12 mouse cellular contexts compared by ENCODE assay signal in genomic region chr15:102976171-102976570, GRCm38 (mm10). TPM values are rescaled to one million over a fixed set of nuclear protein-coding genes. Genes with fewer than 3 reads are reported as not detected.
DNase-seq lines count a peak whose midpoint lies in the region; ATAC-seq and TF ChIP-seq lines count a peak whose summit lies in the region.
"Had no signal": no experiment of that assay in that cellular context is flagged by ENCODE, and none has a peak within 500 bp of the region (broad histone marks: within the 10 kb centered on the region; RNA-seq: fewer than 3 reads in every experiment).

TSS of gene Hoxc9 (plus strand) at chr15:102976439.

- TF ChIP-seq POLR2A in MEL (IDR thresholded peaks at IDR 0.05; ENCODE audit: control insufficient read depth in 1 of 2, insufficient read depth in 1 of 2, low read depth in 1 of 2, low read length in 2 of 2, poor library complexity in 1 of 2) (peak; percentile 2 to 55; a peak in 2 of 4 replicates), myocyte (IDR thresholded peaks at IDR 0.05; ENCODE audit: insufficient read length, low read depth) (peak; percentile 44)

- peaks cover 14% of the 10 kb centered on the region for H3K27me3 ChIP-seq in kidney, embryonic 14.5 days (ENCODE audit: control insufficient read depth, insufficient read depth, low read length)
- H3K27me3 ChIP-seq in MEL (ENCODE audit: control insufficient read depth in 1 of 2, insufficient read depth in 2 of 2, low read length in 2 of 2) (no peaks in the 10 kb centered on the region), myocyte (ENCODE audit: control insufficient read depth, insufficient read depth, insufficient read length) (no peaks in the 10 kb centered on the region)
- peaks cover 92% of the 10 kb centered on the region for H3K27me3 ChIP-seq in intestine, embryonic 16.5 days (replicated peaks; ENCODE audit: control insufficient read depth, insufficient read depth, low read length)
- peaks cover 78% of the 10 kb centered on the region for H3K27me3 ChIP-seq in hindbrain, embryonic 16.5 days (replicated peaks; ENCODE audit: control insufficient read depth, insufficient read depth, low read length)

- no peak for TF ChIP-seq CTCF in MEL (IDR thresholded peaks at IDR 0.05 in 2 of 3, conservative IDR thresholded peaks at IDR 0.05 in 1 of 3; ENCODE audit: control insufficient read depth in 1 of 3, insufficient read depth in 1 of 3, low read depth in 2 of 3, low read length in 3 of 3, poor library complexity in 1 of 3, severe bottlenecking in 1 of 3)

- no peak for TF ChIP-seq RAD21 in MEL (IDR thresholded peaks at IDR 0.05; ENCODE audit: low read depth, low read length)

- H3K79me2 ChIP-seq in MEL (ENCODE audit: control insufficient read depth, insufficient read depth, low read length, poor library complexity) (peaks cover 51% of the 10 kb centered on the region), myocyte (ENCODE audit: control insufficient read depth, insufficient read depth) (peaks cover 100% of the 10 kb centered on the region)

- H3K27ac ChIP-seq in kidney, embryonic 14.5 days (ENCODE audit: low read depth, low read length): peak within 1 kb of the TSS; percentile 96
- H3K27ac ChIP-seq in MEL (ENCODE audit: control insufficient read depth, low read depth, low read length): peak within 1 kb of the TSS; percentile 83
- H3K27ac ChIP-seq in intestine, embryonic 16.5 days (ENCODE audit: low read length): no peak within 1 kb of the TSS
- H3K27ac ChIP-seq in hindbrain, embryonic 16.5 days (ENCODE audit: low read depth, low read length): no peak within 1 kb of the TSS
- H3K27ac ChIP-seq: midbrain, embryonic 15.5 days had no signal

- H3K36me3 ChIP-seq in kidney, embryonic 14.5 days (ENCODE audit: control insufficient read depth, insufficient read depth, low read length): no peaks in the 10 kb centered on the region
- H3K36me3 ChIP-seq in MEL (ENCODE audit: control insufficient read depth in 1 of 2, insufficient read depth in 2 of 2, low read length in 2 of 2) (peaks cover 0 to 18% of the 10 kb centered on the region in 2 experiments; a peak in 2 of 4 replicates), myocyte (ENCODE audit: control insufficient read depth, insufficient read depth) (no peaks in the 10 kb centered on the region)
- H3K36me3 ChIP-seq in intestine, embryonic 16.5 days (ENCODE audit: control insufficient read depth, insufficient read depth, low read length): no peaks in the 10 kb centered on the region
- H3K36me3 ChIP-seq in hindbrain, embryonic 16.5 days (ENCODE audit: control insufficient read depth, insufficient read depth, low read length): no peaks in the 10 kb centered on the region
- H3K36me3 ChIP-seq: midbrain, embryonic 15.5 days had no signal

- ATAC-seq in kidney, embryonic 14.5 days (ENCODE audit: low FRiP score, low TSS enrichment): no peak
- no peak for ATAC-seq in intestine, embryonic 16.5 days
- no peak for ATAC-seq in hindbrain, embryonic 16.5 days
- ATAC-seq: midbrain, embryonic 15.5 days had no signal

- peak within 1 kb of the TSS; percentile 70 for H3K4me3 ChIP-seq in kidney, embryonic 14.5 days (ENCODE audit: low read length)
- H3K4me3 ChIP-seq in MEL (ENCODE audit: control insufficient read depth in 1 of 2, insufficient read depth in 1 of 2, low read depth in 2 of 2, low read length in 2 of 2) (peak within 1 kb of the TSS; percentile 81 to 89), myocyte (peak within 1 kb of the TSS; percentile 92)
- peak within 1 kb of the TSS; percentile 18 for H3K4me3 ChIP-seq in intestine, embryonic 16.5 days (ENCODE audit: low read length)
- no peak within 1 kb of the TSS for H3K4me3 ChIP-seq in hindbrain, embryonic 16.5 days (ENCODE audit: low read length)
- H3K4me3 ChIP-seq: midbrain, embryonic 15.5 days had no signal

- H3K4me2 ChIP-seq in kidney, embryonic 14.5 days (replicated peaks; ENCODE audit: low read depth, low read length): peak within 1 kb of the TSS; percentile 89
- H3K4me2 ChIP-seq in intestine, embryonic 16.5 days (ENCODE audit: low read depth, low read length): peak within 1 kb of the TSS; percentile 42
- peak within 1 kb of the TSS; percentile 95 for H3K4me2 ChIP-seq in myocyte (ENCODE audit: low read depth)
- no peak within 1 kb of the TSS for H3K4me2 ChIP-seq in hindbrain, embryonic 16.5 days (ENCODE audit: low read length)
- H3K4me2 ChIP-seq: midbrain, embryonic 15.5 days had no signal

- 0 out of 4 replicates have a peak, but pooled peaks of 1 of the 2 experiments have one; percentile 14 for TF ChIP-seq EP300 in MEL (IDR thresholded peaks at IDR 0.05; ENCODE audit: low read depth in 1 of 2, low read length in 2 of 2)

- peak within 1 kb of the TSS; percentile 99 for H3K9ac ChIP-seq in kidney, embryonic 14.5 days (ENCODE audit: low read depth, low read length)
- H3K9ac ChIP-seq in MEL (ENCODE audit: control insufficient read depth, low read depth, low read length, poor library complexity, severe bottlenecking): peak within 1 kb of the TSS; percentile 93
- peak within 1 kb of the TSS; percentile 12; the same call in 1 of the 2 replicates for H3K9ac ChIP-seq in intestine, embryonic 16.5 days (ENCODE audit: low read depth, low read length)
- no peak within 1 kb of the TSS for H3K9ac ChIP-seq in hindbrain, embryonic 16.5 days (ENCODE audit: low read depth, low read length)
- H3K9ac ChIP-seq: midbrain, embryonic 15.5 days had no signal

- H3ac ChIP-seq in myocyte (ENCODE audit: control insufficient read depth, insufficient read length): peak within 1 kb of the TSS; percentile 64

- peaks cover 23% of the 10 kb centered on the region for H3K4me1 ChIP-seq in kidney, embryonic 14.5 days (ENCODE audit: control insufficient read depth, insufficient read depth, low read length)
- H3K4me1 ChIP-seq in MEL (ENCODE audit: control insufficient read depth in 1 of 2, insufficient read depth in 2 of 2, low read length in 2 of 2): peaks cover 16 to 24% of the 10 kb centered on the region in 2 experiments
- peaks cover 5% of the 10 kb centered on the region; the same call in 1 of the 2 replicates for H3K4me1 ChIP-seq in intestine, embryonic 16.5 days (ENCODE audit: control insufficient read depth, insufficient read depth, low read length)
- no peaks in the 10 kb centered on the region for H3K4me1 ChIP-seq in hindbrain, embryonic 16.5 days (ENCODE audit: control insufficient read depth, insufficient read depth, low read depth, low read length)

- 2% methylated on average over 15 of the region's 20 CpGs for WGBS in kidney, embryonic 14.5 days
- WGBS in intestine, embryonic 16.5 days: 2% methylated on average over 20 of the region's 20 CpGs
- WGBS in hindbrain, embryonic 16.5 days: 1% methylated on average over 20 of the region's 20 CpGs

- no peak for DNase-seq in kidney, adult 9 months
- DNase-seq in MEL (ENCODE audit: low read depth, low spot score): peak; percentile 76
- no peak for DNase-seq in testis, postnatal 14 days (ENCODE audit: low spot score)
- no peak for DNase-seq in spleen, adult 18-20 months
- DNase-seq: right cerebral cortex, postnatal 25 days had no signal

- no peaks in the 10 kb centered on the region for H3K9me3 ChIP-seq in kidney, embryonic 14.5 days (ENCODE audit: control insufficient read depth, low read length)
- H3K9me3 ChIP-seq in MEL (replicated peaks; ENCODE audit: insufficient read depth, low read length): no peaks in the 10 kb centered on the region
- H3K9me3 ChIP-seq in intestine, embryonic 16.5 days (ENCODE audit: control insufficient read depth, low read length): no peaks in the 10 kb centered on the region
- 0 out of 2 replicates have a peak, but pooled peaks cover 2% of the 10 kb centered on the region for H3K9me3 ChIP-seq in hindbrain, embryonic 16.5 days (ENCODE audit: control insufficient read depth, low read length)
- H3K9me3 ChIP-seq: midbrain, embryonic 15.5 days had no signal

TF ChIP-seq in MEL, 35 proteins besides CTCF, POLR2A, EP300 and RAD21 (continues in another document):
- TF ChIP-seq ETS1 (IDR thresholded peaks at IDR 0.05; ENCODE audit: low read depth, low read length): 0 out of 2 replicates have a peak, but pooled peaks have one; percentile 23
- no peak for TF ChIP-seq ZC3H11A (IDR thresholded peaks at IDR 0.05; ENCODE audit: low read depth, low read length)
- TF ChIP-seq ZNF384 (IDR thresholded peaks at IDR 0.05; ENCODE audit: low read depth, low read length): peak; percentile 30; the same call in 1 of the 2 replicates
- peak; percentile 46; the same call in 1 of the 2 replicates for TF ChIP-seq HCFC1 (IDR thresholded peaks at IDR 0.05; ENCODE audit: low read depth, low read length)
- peak; percentile 38 for TF ChIP-seq MXI1 (IDR thresholded peaks at IDR 0.05; ENCODE audit: low read depth, low read length)
- TF ChIP-seq E2F4 (IDR thresholded peaks at IDR 0.05; ENCODE audit: borderline replicate concordance, low read depth, low read length): no peak
- TF ChIP-seq ZKSCAN1 (IDR thresholded peaks at IDR 0.05; ENCODE audit: low read depth, low read length): no peak
- TF ChIP-seq POLR2AphosphoS5 (IDR thresholded peaks at IDR 0.05; ENCODE audit: borderline replicate concordance, low read depth, low read length): no peak
- TF ChIP-seq SIN3A (IDR thresholded peaks at IDR 0.05; ENCODE audit: low read length): peak; percentile 55

TF ChIP-seq in myocyte, 11 proteins besides CTCF, POLR2A, EP300 and RAD21 (continues in another document):
- TF ChIP-seq TCF12 (IDR thresholded peaks at IDR 0.05; ENCODE audit: insufficient read depth, poor library complexity, severe bottlenecking) (no peak), MAX (IDR thresholded peaks at IDR 0.05; ENCODE audit: low read depth) (no peak), MYOG (IDR thresholded peaks at IDR 0.05; ENCODE audit: control insufficient read depth in 1 of 3, insufficient read depth in 1 of 3, insufficient read length in 2 of 3, low read depth in 2 of 3) (no peak), USF1 (IDR thresholded peaks at IDR 0.05; ENCODE audit: low read depth) (no peak), MYOD1 (IDR thresholded peaks at IDR 0.05; ENCODE audit: control insufficient read depth in 1 of 3, insufficient read length in 2 of 3, low read depth in 2 of 3) (peak in 1 of 3 experiments; percentile 30), CEBPB (IDR thresholded peaks at IDR 0.05; ENCODE audit: insufficient read depth, poor library complexity, severe bottlenecking) (no peak), SRF (IDR thresholded peaks at IDR 0.05; ENCODE audit: control insufficient read depth, insufficient read length, low read depth) (no peak), POLR2AphosphoS2 (IDR thresholded peaks at IDR 0.05; ENCODE audit: insufficient read length, low read depth) (peak; percentile 50), E2F4 (IDR thresholded peaks at IDR 0.05; ENCODE audit: insufficient read depth) (no peak), REST (IDR thresholded peaks at IDR 0.05; ENCODE audit: insufficient read depth, insufficient read length) (no peak)

RNA-seq across cellular contexts. Expression of gene Hoxc9, which starts in this region (rescaled TPM):
- 10.3 and 10.7 TPM in 2 replicates for polyA plus RNA-seq in kidney, embryonic 14.5 days (2014; fragmentation: Nextera tagmentation; extraction: Ambion mirVana)
- total RNA-seq in MEL (2012; rRNA removed): 3.2 and 4.1 TPM in 2 replicates
- polyA plus RNA-seq in MEL (2012; ENCODE audit: insufficient read depth in 1 of 2, insufficient read length in 2 of 2, low read depth in 1 of 2, low replicate concordance in 2 of 2, missing spikeins in 1 of 2) (100 to 1,000 TPM in 1 of 2 experiments, 1 to 10 TPM in 1; 9.5 to 400 TPM), myocyte (2012; fragmentation: generic; extraction: Trizol) (10.5 TPM)
- 0.49 and 0.76 TPM in 2 replicates for polyA plus RNA-seq in intestine, embryonic 16.5 days (2015; fragmentation: Nextera tagmentation; extraction: Ambion mirVana)
- 0.16 and 0.31 TPM in 2 replicates for polyA plus RNA-seq in hindbrain, embryonic 16.5 days (2015; fragmentation: Nextera tagmentation; extraction: Ambion mirVana)
- total RNA-seq: hematopoietic stem cell, adult 5-6 weeks; layer of hippocampus, postnatal 25 days had no signal
- polyA plus RNA-seq: midbrain, embryonic 15.5 days had no signal

Comparison
In these comparisons a context has a peak if more than half of its experiments do, and no peak if none do; other contexts are left out.
1. H3K27ac ChIP-seq: peak in kidney, embryonic 14.5 days (single experiment) and MEL (single experiment); none in intestine, embryonic 16.5 days (single experiment) and hindbrain, embryonic 16.5 days (single experiment).